Mouse (Mus musculus): ENCODE measurements around the gene Topbp1. TPM values are rescaled to one million over a fixed set of nuclear protein-coding genes. Genes with fewer than 3 reads are reported as not detected.

Topbp1 gene
- polyA plus RNA-seq (2014; fragmentation: Nextera tagmentation; extraction: Ambion mirVana): 56.5 and 63.2 TPM in 2 replicates

DNA sequence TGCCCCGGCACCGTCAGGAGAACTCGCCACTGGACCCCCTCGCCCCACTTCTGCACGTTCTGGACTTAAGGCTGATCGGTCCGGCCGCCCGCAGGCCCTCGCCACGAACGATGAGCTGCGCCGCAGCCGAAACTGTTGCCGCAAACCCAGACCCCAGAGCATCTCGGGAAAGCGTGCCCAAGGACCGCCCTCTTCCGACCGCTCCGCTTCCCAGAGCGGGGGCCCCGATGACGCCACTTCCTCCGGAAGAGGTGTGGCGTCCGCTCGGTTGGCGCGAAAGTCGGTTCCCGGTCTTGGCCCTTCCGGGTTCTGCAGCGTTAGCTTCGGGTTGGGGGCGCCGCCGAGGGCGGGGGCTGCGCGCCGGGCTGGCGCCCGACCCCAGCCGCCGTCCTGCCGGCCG, at the start of gene Topbp1, which contains the start of gene 1300017J02Rik:
Topbp1 (plus strand) TSS at position 289 of the 400 bp plus-strand sequence.
1300017J02Rik (minus strand) TSS at position 156 of the 400 bp plus-strand sequence.
- peak within 1 kb of the TSS; percentile 91 for H3K27ac ChIP-seq (replicated peaks; ENCODE audit: low read depth, low read length)
- 1% methylated on average over 34 of the region's 49 CpGs for WGBS

DNA sequence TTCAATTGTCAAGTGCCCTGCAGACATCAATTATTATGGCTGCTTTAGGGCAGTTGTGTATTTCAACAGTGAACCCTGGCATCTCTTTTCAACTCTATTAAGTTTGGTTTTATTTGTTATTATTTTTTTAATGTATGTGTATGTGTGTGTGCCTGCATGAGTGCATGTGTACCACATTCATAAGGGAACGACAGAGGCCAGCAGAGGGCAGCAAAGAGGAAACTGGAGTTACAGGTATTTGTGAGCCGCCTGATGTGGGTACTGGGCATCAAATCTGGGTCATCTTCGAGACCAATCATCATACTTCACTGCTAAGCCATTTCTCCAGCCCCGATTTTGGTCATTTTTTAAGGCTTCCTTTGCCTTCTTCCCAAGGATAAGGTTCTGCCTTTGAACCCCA, 39.2 kb upstream of the Topbp1 start:
- no peaks in the 10 kb centered on the region for H3K27me3 ChIP-seq (replicated peaks; ENCODE audit: control insufficient read depth, insufficient read depth, low read length)
- no peak overlapping the region for H3K9ac ChIP-seq (ENCODE audit: low read depth, low read length)
- H3K4me2 ChIP-seq (ENCODE audit: low read depth, low read length): no peak overlapping the region
- no peak overlapping the region for H3K4me3 ChIP-seq (ENCODE audit: low read depth, low read length)
- no peaks in the 10 kb centered on the region for H3K9me3 ChIP-seq (ENCODE audit: control insufficient read depth, low read length)
- WGBS: 86% methylated on average over 4 of the region's 4 CpGs
- H3K27ac ChIP-seq (replicated peaks; ENCODE audit: low read depth, low read length): no peak overlapping the region
- no peaks in the 10 kb centered on the region for H3K4me1 ChIP-seq (ENCODE audit: control insufficient read depth, insufficient read depth, low read length)
- H3K36me3 ChIP-seq (ENCODE audit: control insufficient read depth, insufficient read depth, low read length): no peaks in the 10 kb centered on the region
- DNase-seq (ENCODE audit: low spot score): no peak
- no peak for ATAC-seq (ENCODE audit: low read depth)

More for the DNA sequence above, at the start of gene Topbp1, which contains the start of gene 1300017J02Rik:
- H3K9ac ChIP-seq (ENCODE audit: low read depth, low read length): peak within 1 kb of the TSS; percentile 95
- H3K4me3 ChIP-seq (ENCODE audit: low read depth, low read length): peak within 1 kb of the TSS; percentile 98
- H3K27me3 ChIP-seq (replicated peaks; ENCODE audit: control insufficient read depth, insufficient read depth, low read length): no peaks in the 10 kb centered on the region
- ATAC-seq (ENCODE audit: low read depth) (peak; percentile 97), DNase-seq (ENCODE audit: low spot score) (peak; percentile 98)
- peaks cover 31% of the 10 kb centered on the region for H3K36me3 ChIP-seq (ENCODE audit: control insufficient read depth, insufficient read depth, low read length)
- peaks cover 4% of the 10 kb centered on the region; the same call in 1 of the 2 replicates for H3K4me1 ChIP-seq (ENCODE audit: control insufficient read depth, insufficient read depth, low read length)
- no peaks in the 10 kb centered on the region for H3K9me3 ChIP-seq (ENCODE audit: control insufficient read depth, low read length)
- H3K4me2 ChIP-seq (ENCODE audit: low read depth, low read length): peak within 1 kb of the TSS; percentile 79

DNA sequence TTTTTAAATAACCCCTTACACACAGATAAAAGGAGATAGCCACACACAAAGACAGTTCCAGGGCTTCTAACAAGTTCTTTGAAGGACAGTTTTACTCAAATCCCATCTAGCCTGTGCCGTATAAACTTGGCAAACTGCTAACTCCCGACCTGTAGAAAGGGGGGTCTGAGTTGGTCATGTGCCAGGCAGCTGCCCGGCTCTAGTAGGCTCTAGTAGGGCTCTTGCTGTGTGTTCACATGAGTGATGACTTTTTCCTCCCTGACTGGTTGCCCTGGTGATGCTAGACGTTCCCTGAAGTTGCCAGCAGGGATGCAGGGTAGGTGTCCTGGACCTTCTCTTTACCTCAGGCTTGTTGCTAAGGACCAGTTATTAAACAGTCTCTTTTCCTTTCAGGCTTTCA, 33.9 kb upstream of the Topbp1 start:
- Histone ChIP-seq H3K27ac (replicated peaks; ENCODE audit: low read depth, low read length) (no peak overlapping the region), H3K4me3 (ENCODE audit: low read depth, low read length) (no peak overlapping the region), H3K9ac (ENCODE audit: low read depth, low read length) (no peak overlapping the region), H3K36me3 (ENCODE audit: control insufficient read depth, insufficient read depth, low read length) (no peaks in the 10 kb centered on the region), H3K27me3 (replicated peaks; ENCODE audit: control insufficient read depth, insufficient read depth, low read length) (no peaks in the 10 kb centered on the region), H3K4me2 (ENCODE audit: low read depth, low read length) (no peak overlapping the region), H3K9me3 (ENCODE audit: control insufficient read depth, low read length) (no peaks in the 10 kb centered on the region), H3K4me1 (ENCODE audit: control insufficient read depth, insufficient read depth, low read length) (no peaks in the 10 kb centered on the region)
- peak; percentile 10 for DNase-seq (ENCODE audit: low spot score)
- no peak for ATAC-seq (ENCODE audit: low read depth)
- 38% methylated on average over 4 of the region's 4 CpGs for WGBS

DNA sequence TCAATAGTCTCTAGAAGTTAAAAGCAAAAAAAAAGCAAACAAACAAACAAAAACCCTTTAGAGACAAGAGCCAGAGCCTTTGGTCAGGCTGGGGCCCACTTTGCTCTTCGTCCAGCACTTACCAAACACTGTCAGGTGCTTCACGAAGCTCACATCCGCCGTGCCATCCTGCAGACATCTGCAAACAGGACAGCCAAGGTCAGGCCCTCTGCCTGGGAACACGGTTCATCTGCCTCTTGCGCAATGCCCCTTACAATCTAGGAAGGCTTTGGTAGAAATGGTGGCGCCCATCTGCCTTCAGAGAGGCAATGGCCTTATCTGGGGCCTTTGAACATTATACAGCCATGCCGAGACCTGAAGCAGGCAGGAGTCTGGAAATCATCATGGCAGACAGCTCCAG, 30.2 kb upstream of the Topbp1 start:
- Histone ChIP-seq H3K9ac (ENCODE audit: low read depth, low read length) (no peak overlapping the region), H3K4me1 (ENCODE audit: control insufficient read depth, insufficient read depth, low read length) (no peaks in the 10 kb centered on the region), H3K9me3 (ENCODE audit: control insufficient read depth, low read length) (no peaks in the 10 kb centered on the region), H3K36me3 (ENCODE audit: control insufficient read depth, insufficient read depth, low read length) (no peaks in the 10 kb centered on the region), H3K27me3 (replicated peaks; ENCODE audit: control insufficient read depth, insufficient read depth, low read length) (no peaks in the 10 kb centered on the region), H3K4me3 (ENCODE audit: low read depth, low read length) (no peak overlapping the region), H3K27ac (replicated peaks; ENCODE audit: low read depth, low read length) (no peak overlapping the region), H3K4me2 (ENCODE audit: low read depth, low read length) (no peak overlapping the region)
- WGBS: 90% methylated on average over 8 of the region's 8 CpGs
- ATAC-seq (ENCODE audit: low read depth) (no peak), DNase-seq (ENCODE audit: low spot score) (no peak)

DNA sequence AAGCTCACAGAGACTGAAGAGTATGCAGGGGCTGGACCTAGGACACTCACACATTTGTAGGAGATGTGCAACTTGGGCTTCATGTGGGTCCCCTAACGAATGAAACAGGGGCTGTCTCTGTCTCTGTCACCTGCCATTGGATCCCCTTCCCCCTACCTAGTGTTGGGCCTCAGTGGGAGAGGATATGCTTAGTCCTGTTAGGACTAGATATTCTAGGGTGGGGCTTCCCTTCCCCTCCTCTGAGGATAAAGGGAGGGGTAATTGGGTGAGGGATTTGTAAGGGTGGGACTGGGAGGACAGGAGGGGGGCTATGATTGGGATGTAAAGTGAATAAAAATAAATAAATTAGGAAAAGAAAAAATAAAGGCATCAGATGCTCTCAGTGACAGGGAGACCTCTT, 29.3 kb upstream of the Topbp1 start:
- Histone ChIP-seq H3K27me3 (replicated peaks; ENCODE audit: control insufficient read depth, insufficient read depth, low read length) (no peaks in the 10 kb centered on the region), H3K4me2 (ENCODE audit: low read depth, low read length) (no peak overlapping the region), H3K9me3 (ENCODE audit: control insufficient read depth, low read length) (no peaks in the 10 kb centered on the region), H3K27ac (replicated peaks; ENCODE audit: low read depth, low read length) (no peak overlapping the region), H3K4me1 (ENCODE audit: control insufficient read depth, insufficient read depth, low read length) (no peaks in the 10 kb centered on the region), H3K4me3 (ENCODE audit: low read depth, low read length) (no peak overlapping the region), H3K9ac (ENCODE audit: low read depth, low read length) (no peak overlapping the region), H3K36me3 (ENCODE audit: control insufficient read depth, insufficient read depth, low read length) (no peaks in the 10 kb centered on the region)
- DNase-seq (ENCODE audit: low spot score): no peak
- no peak for ATAC-seq (ENCODE audit: low read depth)
- WGBS: 68% methylated on average over 1 of the region's 1 CpGs

DNA sequence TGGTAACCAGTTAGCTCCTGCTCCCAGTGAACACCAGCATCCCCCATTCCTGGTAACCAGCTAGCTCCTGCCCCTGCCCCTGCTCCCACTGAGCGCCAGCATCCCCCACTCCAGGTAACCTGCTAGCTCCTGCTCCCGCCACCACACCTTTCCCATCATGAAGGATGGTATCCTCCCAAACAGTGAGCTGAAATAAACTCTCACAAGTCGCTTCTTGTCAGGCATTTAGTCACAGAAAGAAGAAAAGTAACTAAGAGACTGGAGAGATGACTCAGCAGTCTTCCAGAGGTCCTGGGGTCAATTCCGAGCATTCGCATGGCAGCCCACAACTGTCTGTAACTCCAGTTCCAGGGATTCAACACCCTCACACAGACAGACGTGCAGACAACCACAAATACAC, 28.1 kb upstream of the Topbp1 start:
- H3K4me3 ChIP-seq (ENCODE audit: low read depth, low read length): no peak overlapping the region
- ATAC-seq (ENCODE audit: low read depth): no peak
- WGBS: 75% methylated on average over 6 of the region's 6 CpGs

DNA sequence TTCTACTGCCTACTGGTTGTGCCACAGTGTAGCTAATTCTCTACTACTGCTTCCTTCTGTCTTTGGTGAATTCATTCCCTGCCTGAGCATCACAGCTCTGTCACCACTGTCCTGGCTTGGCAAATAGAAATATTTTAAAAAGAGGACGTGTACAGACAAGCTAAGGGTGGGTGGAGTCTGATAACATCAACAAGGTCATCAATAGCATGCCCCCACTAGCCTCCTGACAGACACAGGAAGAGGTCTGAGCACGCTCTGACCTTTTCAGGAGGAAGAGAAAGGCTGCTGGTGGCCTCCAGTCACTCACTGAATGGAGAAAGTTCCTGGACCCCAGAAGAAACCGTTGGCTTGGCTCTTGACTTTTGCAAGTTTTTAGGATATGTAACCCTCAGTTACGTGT, 18.6 kb upstream of the Topbp1 start:
- no peaks in the 10 kb centered on the region for H3K4me1 ChIP-seq (ENCODE audit: control insufficient read depth, insufficient read depth, low read length)
- 40% methylated on average over 4 of the region's 4 CpGs for WGBS
- H3K27ac ChIP-seq (replicated peaks; ENCODE audit: low read depth, low read length): no peak overlapping the region
- no peaks in the 10 kb centered on the region for H3K27me3 ChIP-seq (replicated peaks; ENCODE audit: control insufficient read depth, insufficient read depth, low read length)
- H3K9me3 ChIP-seq (ENCODE audit: control insufficient read depth, low read length): no peaks in the 10 kb centered on the region
- DNase-seq (ENCODE audit: low spot score) (no peak), ATAC-seq (ENCODE audit: low read depth) (no peak)
- H3K36me3 ChIP-seq (ENCODE audit: control insufficient read depth, insufficient read depth, low read length): no peaks in the 10 kb centered on the region
- no peak overlapping the region for H3K4me2 ChIP-seq (ENCODE audit: low read depth, low read length)
- no peak overlapping the region for H3K4me3 ChIP-seq (ENCODE audit: low read depth, low read length)
- H3K9ac ChIP-seq (ENCODE audit: low read depth, low read length): no peak overlapping the region

More for the DNA sequence above, 28.1 kb upstream of the Topbp1 start:
- no peaks in the 10 kb centered on the region for H3K9me3 ChIP-seq (ENCODE audit: control insufficient read depth, low read length)
- no peak overlapping the region for H3K9ac ChIP-seq (ENCODE audit: low read depth, low read length)
- no peak overlapping the region for H3K4me2 ChIP-seq (ENCODE audit: low read depth, low read length)
- H3K27ac ChIP-seq (replicated peaks; ENCODE audit: low read depth, low read length): no peak overlapping the region
- H3K36me3 ChIP-seq (ENCODE audit: control insufficient read depth, insufficient read depth, low read length): no peaks in the 10 kb centered on the region
- no peaks in the 10 kb centered on the region for H3K27me3 ChIP-seq (replicated peaks; ENCODE audit: control insufficient read depth, insufficient read depth, low read length)
- H3K4me1 ChIP-seq (ENCODE audit: control insufficient read depth, insufficient read depth, low read length): no peaks in the 10 kb centered on the region
- DNase-seq (ENCODE audit: low spot score): no peak

DNA sequence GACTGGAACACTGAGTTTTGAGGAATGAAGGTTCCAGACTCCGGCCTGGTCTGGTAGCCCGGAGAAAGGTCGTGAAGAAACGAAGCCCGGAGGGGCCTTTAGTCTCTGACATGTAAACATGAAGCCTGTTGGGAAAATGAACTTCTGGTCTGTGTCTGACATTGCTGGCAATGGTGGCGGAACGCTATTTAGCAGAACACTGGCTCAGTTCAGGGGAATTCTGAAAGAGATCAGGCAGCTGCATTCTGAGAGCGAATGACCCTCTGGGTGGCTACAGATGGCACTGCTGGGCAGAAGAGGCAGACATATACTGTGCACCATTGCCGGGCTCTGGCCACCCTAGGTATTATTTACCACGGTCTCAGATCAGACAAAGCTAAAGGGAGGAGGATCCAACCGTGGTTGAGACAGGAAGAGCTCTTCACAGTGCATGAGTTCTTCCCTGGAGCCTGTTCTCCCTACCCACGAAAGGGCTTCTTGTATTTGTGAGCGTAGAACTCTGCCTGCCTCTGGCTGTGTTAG, 18.1 kb upstream of the Topbp1 start:
- H3K27me3 ChIP-seq (replicated peaks; ENCODE audit: control insufficient read depth, insufficient read depth, low read length): no peaks in the 10 kb centered on the region
- WGBS: 61% methylated on average over 13 of the region's 13 CpGs
- DNase-seq (ENCODE audit: low spot score): no peak
- ATAC-seq (ENCODE audit: low read depth): no peak
- H3K4me1 ChIP-seq (ENCODE audit: control insufficient read depth, insufficient read depth, low read length): no peaks in the 10 kb centered on the region
- H3K4me2 ChIP-seq (ENCODE audit: low read depth, low read length): no peak overlapping the region
- no peaks in the 10 kb centered on the region for H3K9me3 ChIP-seq (ENCODE audit: control insufficient read depth, low read length)
- no peaks in the 10 kb centered on the region for H3K36me3 ChIP-seq (ENCODE audit: control insufficient read depth, insufficient read depth, low read length)
- H3K27ac ChIP-seq (replicated peaks; ENCODE audit: low read depth, low read length): 0 out of 2 replicates have a peak overlapping the region, but pooled peaks have one; percentile 1
- H3K4me3 ChIP-seq (ENCODE audit: low read depth, low read length): no peak overlapping the region
- H3K9ac ChIP-seq (ENCODE audit: low read depth, low read length): no peak overlapping the region

DNA sequence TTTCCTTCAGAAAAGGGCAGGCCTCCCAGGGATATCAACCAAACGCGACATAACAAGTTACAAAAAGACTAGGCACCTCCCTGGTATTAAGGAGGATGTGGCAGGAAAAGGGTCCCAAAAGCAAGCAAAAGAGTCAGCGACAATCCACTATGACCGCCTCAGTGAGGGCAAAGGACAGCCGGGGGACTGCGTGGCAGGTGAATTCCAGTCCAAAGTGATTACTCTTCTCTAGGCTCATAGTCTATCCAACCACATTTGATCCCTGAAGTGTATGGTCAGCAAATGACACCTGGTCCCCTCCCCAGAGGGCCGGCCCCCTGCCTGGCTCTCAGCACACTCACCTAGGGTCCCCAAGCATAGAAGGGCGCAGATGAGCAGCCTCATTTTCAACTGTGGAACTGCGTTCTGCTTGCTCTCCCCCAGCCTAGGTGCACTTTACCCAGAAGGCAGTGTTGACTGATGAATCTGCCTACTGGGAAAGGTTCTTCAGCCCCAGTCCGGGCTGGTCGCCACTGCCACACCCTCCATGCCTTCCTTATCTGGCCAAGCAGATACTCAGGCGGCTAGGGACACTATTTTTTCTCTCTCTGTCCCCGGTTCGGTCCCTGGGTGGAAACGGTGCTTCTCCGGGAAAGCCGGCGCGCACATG, 17.1 kb upstream of the Topbp1 start:
- H3K4me3 ChIP-seq (ENCODE audit: low read depth, low read length): no peak overlapping the region
- no peaks in the 10 kb centered on the region for H3K9me3 ChIP-seq (ENCODE audit: control insufficient read depth, low read length)
- H3K4me1 ChIP-seq (ENCODE audit: control insufficient read depth, insufficient read depth, low read length): no peaks in the 10 kb centered on the region
- ATAC-seq (ENCODE audit: low read depth) (no peak), DNase-seq (ENCODE audit: low spot score) (no peak)
- no peak overlapping the region for H3K27ac ChIP-seq (replicated peaks; ENCODE audit: low read depth, low read length)
- H3K9ac ChIP-seq (ENCODE audit: low read depth, low read length): no peak overlapping the region
- WGBS: 87% methylated on average over 19 of the region's 19 CpGs
- no peaks in the 10 kb centered on the region for H3K27me3 ChIP-seq (replicated peaks; ENCODE audit: control insufficient read depth, insufficient read depth, low read length)
- no peak overlapping the region for H3K4me2 ChIP-seq (ENCODE audit: low read depth, low read length)
- no peaks in the 10 kb centered on the region for H3K36me3 ChIP-seq (ENCODE audit: control insufficient read depth, insufficient read depth, low read length)
